In genomic region chr11:87163751-87164150, GRCm38 (mm10) we compare ENCODE assay signal across 34 mouse cellular contexts. TPM values are rescaled to one million over a fixed set of nuclear protein-coding genes. Genes with fewer than 3 reads are reported as not detected.
"Had no signal": no experiment of that assay in that cellular context is flagged by ENCODE, and none has a peak within 500 bp of the region (broad histone marks: within the 10 kb centered on the region; RNA-seq: fewer than 3 reads in every experiment).

No protein-coding gene starts in this region.

- H3K9ac ChIP-seq: limb, embryonic 12.5 days; limb, embryonic 13.5 days; limb, embryonic 15.5 days; liver, embryonic 12.5 days; liver, embryonic 13.5 days; liver, embryonic 14.5 days; liver, embryonic 15.5 days; liver, postnatal 0 days; lung, embryonic 14.5 days; lung, embryonic 15.5 days; midbrain, embryonic 12.5 days; midbrain, embryonic 13.5 days; midbrain, embryonic 15.5 days; neural tube, embryonic 12.5 days had no signal

- H3K4me3 ChIP-seq: limb, embryonic 10.5 days; limb, embryonic 12.5 days; limb, embryonic 13.5 days; limb, embryonic 15.5 days; liver, embryonic 12.5 days; liver, embryonic 13.5 days; liver, embryonic 15.5 days; lung, embryonic 15.5 days; megakaryocyte, embryonic 14.5 days; midbrain, embryonic 10.5 days; midbrain, embryonic 12.5 days; midbrain, embryonic 13.5 days; midbrain, embryonic 15.5 days; myocyte; neural tube, embryonic 12.5 days had no signal

- DNase-seq: left cerebral cortex, postnatal 4 days; liver; liver, embryonic 13.5 days; liver, postnatal 0 days; lung, adult 18-20 months; lung, adult 2 months; lung, embryonic 14.5 days; lung, postnatal 10 days; lung, postnatal 14 days; lung, postnatal 36 days; lung, postnatal 4 days; midbrain, embryonic 14.5 days had no signal

- H3K27ac ChIP-seq: limb, embryonic 10.5 days; limb, embryonic 12.5 days; limb, embryonic 13.5 days; limb, embryonic 15.5 days; liver, embryonic 12.5 days; liver, embryonic 13.5 days; liver, embryonic 14.5 days; liver, embryonic 15.5 days; lung, embryonic 15.5 days; macrophage; midbrain, embryonic 10.5 days; midbrain, embryonic 12.5 days; midbrain, embryonic 13.5 days; midbrain, embryonic 15.5 days; neural tube, embryonic 12.5 days had no signal

- H3K27me3 ChIP-seq: limb, embryonic 12.5 days; limb, embryonic 13.5 days; limb, embryonic 15.5 days; liver, embryonic 12.5 days; liver, embryonic 13.5 days; liver, embryonic 15.5 days; lung, embryonic 15.5 days; megakaryocyte, embryonic 14.5 days; midbrain, embryonic 12.5 days; midbrain, embryonic 13.5 days; midbrain, embryonic 15.5 days; neural tube, embryonic 12.5 days had no signal

- H3K4me2 ChIP-seq: limb, embryonic 12.5 days; limb, embryonic 13.5 days; limb, embryonic 15.5 days; liver, embryonic 11.5 days; liver, embryonic 12.5 days; liver, embryonic 13.5 days; liver, embryonic 15.5 days; lung, embryonic 14.5 days; lung, embryonic 15.5 days; midbrain, embryonic 11.5 days; midbrain, embryonic 12.5 days; midbrain, embryonic 13.5 days; midbrain, embryonic 15.5 days; neural tube, embryonic 12.5 days had no signal

- ATAC-seq: liver, embryonic 12.5 days; liver, postnatal 0 days; lung, postnatal 0 days; midbrain, embryonic 13.5 days; midbrain, embryonic 15.5 days; midbrain, embryonic 16.5 days had no signal

- H3K9me3 ChIP-seq: limb, embryonic 10.5 days; limb, embryonic 12.5 days; limb, embryonic 13.5 days; limb, embryonic 15.5 days; liver, embryonic 12.5 days; liver, embryonic 13.5 days; liver, embryonic 15.5 days; lung, embryonic 15.5 days; megakaryocyte, embryonic 14.5 days; midbrain, embryonic 10.5 days; midbrain, embryonic 12.5 days; midbrain, embryonic 13.5 days; midbrain, embryonic 15.5 days; neural tube, embryonic 12.5 days had no signal

- H3K4me1 ChIP-seq: limb, embryonic 10.5 days; limb, embryonic 12.5 days; limb, embryonic 13.5 days; limb, embryonic 15.5 days; liver, embryonic 12.5 days; liver, embryonic 13.5 days; liver, embryonic 15.5 days; lung, embryonic 15.5 days; midbrain, embryonic 10.5 days; midbrain, embryonic 12.5 days; midbrain, embryonic 13.5 days; midbrain, embryonic 15.5 days; neural tube, embryonic 12.5 days had no signal

RNA-seq across cellular contexts. Expression of gene Prr11, which starts 55.2 kb away (rescaled TPM):
- total RNA-seq: liver, adult 2 months; monocyte, adult 5-6 weeks had no signal
